Mouse (Mus musculus): ENCODE measurements at regions not wholly inside any gene's neighbourhood (a gene's known extent, or its start where the extent isn't known, plus 50 kb on each side); places are given as distances from the start of the nearest gene placed in this dataset.
"Not testable (repeated sequence)": the region's sequence is repeated elsewhere in the genome, so short reads cannot be mapped to it uniquely, and the experiment has no call there.

DNA sequence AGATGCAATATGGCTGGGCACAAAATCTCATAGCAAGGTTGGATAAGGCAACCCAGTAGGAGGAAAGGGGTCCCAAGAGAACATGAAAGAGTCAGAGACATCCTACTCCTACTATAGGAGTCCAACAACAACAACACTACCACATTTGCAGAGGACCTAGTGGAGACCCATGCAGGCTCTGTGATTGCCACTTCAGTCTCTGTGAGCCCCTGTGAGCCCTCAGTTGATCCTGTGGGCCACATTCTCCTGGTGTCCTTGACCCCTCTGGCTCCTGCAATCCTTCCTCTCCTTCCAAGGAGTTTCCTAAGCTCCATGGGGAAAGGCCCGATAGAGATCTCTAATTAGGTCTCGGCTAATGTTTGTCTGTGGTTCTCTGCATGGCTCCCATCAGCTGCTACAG lies 72.3 kb upstream of the Sh3gl3 start:
- no peak for ATAC-seq
- no peaks in the 10 kb centered on the region for H3K9me3 ChIP-seq
- 95% methylated on average over 2 of the region's 2 CpGs for WGBS

DNA sequence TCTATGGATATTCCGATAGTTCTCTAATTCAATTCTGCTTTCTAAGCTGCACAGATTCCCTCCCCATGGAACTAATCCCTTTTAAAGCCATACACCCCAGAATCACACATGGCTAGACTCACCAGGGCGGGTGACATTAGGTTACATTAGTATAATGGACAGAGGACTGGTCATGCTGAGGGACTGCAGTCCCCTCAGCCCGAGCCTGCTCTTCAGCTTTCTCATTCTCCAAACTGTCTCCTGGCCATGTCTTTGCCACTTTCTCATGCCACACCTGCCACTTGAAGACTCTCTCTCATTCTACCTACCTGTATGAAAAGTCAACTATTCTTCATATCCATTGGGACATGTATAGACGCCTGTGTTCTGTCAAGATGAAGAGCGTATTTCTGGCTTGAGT lies 68.0 kb upstream of the Sh3gl3 start:
- ATAC-seq = no peak
- WGBS = 86% methylated on average over 5 of the region's 5 CpGs
- H3K4me3 ChIP-seq (replicated peaks) = no peak overlapping the region
- H3K4me2 ChIP-seq (replicated peaks) = no peak overlapping the region
- H3K9ac ChIP-seq = no peak overlapping the region
- peaks cover 3% of the 10 kb centered on the region; the same call in 1 of the 2 replicates for H3K27me3 ChIP-seq (replicated peaks)
- H3K9me3 ChIP-seq = no peaks in the 10 kb centered on the region
- H3K36me3 ChIP-seq = no peaks in the 10 kb centered on the region
- no peak overlapping the region for H3K27ac ChIP-seq
- no peaks in the 10 kb centered on the region for H3K4me1 ChIP-seq (replicated peaks)

More for the DNA sequence above, 72.3 kb upstream of the Sh3gl3 start:
- Histone ChIP-seq H3K9ac (no peak overlapping the region), H3K27me3 (replicated peaks) (no peaks in the 10 kb centered on the region), H3K27ac (no peak overlapping the region), H3K4me1 (replicated peaks) (no peaks in the 10 kb centered on the region), H3K4me2 (replicated peaks) (no peak overlapping the region), H3K4me3 (replicated peaks) (no peak overlapping the region), H3K36me3 (no peaks in the 10 kb centered on the region)

DNA sequence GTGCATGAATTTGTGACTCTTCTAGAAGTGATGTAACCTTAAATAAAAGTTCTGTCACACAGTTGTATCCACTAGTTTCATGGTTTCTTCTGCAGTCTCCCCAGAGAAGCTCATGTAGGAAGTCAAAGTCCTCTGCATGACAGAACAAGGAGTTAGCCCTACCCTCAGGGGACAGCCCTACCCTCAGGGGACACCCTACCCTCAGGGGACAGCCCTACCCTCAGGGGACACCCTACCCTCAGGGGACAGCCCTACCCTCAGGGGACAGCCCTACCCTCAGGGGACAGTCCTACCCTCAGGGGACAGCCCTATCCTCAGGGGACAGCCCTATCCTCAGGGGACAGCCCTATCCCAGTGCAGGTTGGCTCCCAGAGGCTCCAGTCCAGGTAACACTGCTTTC lies 64.5 kb upstream of the Sh3gl3 start:
- not testable (repeated sequence) for H3K36me3 ChIP-seq; H3K4me1 ChIP-seq (replicated peaks); H3K27ac ChIP-seq; H3K4me2 ChIP-seq (replicated peaks); H3K4me3 ChIP-seq (replicated peaks); H3K27me3 ChIP-seq (replicated peaks); H3K9ac ChIP-seq; H3K9me3 ChIP-seq; ATAC-seq

DNA sequence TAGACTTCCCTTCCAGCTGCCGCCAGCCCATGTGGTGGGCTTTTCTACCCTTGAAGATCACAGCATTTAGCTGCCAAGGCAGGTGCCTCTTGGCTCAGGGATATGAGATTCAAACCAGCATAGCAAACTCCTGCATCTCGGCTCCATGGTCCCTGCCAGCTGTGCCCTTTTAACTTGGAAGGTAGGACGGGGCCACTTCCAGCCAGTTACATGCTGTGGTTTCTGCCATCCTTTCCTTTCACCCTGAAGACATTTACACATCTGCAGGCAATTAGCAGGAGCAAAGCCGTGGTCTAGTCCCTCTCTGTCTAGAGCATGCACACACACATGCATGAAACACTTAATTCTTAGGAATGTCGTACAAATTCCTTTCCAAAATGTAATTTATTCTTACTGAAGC lies 64.1 kb upstream of the Sh3gl3 start:
- Histone ChIP-seq H3K27ac (no peak overlapping the region), H3K4me1 (replicated peaks) (no peaks in the 10 kb centered on the region), H3K36me3 (no peaks in the 10 kb centered on the region), H3K27me3 (replicated peaks) (peaks cover 3% of the 10 kb centered on the region; the same call in 1 of the 2 replicates), H3K9ac (no peak overlapping the region), H3K9me3 (no peaks in the 10 kb centered on the region), H3K4me3 (replicated peaks) (no peak overlapping the region), H3K4me2 (replicated peaks) (no peak overlapping the region)
- no peak for ATAC-seq
- WGBS = 59% methylated on average over 5 of the region's 5 CpGs

DNA sequence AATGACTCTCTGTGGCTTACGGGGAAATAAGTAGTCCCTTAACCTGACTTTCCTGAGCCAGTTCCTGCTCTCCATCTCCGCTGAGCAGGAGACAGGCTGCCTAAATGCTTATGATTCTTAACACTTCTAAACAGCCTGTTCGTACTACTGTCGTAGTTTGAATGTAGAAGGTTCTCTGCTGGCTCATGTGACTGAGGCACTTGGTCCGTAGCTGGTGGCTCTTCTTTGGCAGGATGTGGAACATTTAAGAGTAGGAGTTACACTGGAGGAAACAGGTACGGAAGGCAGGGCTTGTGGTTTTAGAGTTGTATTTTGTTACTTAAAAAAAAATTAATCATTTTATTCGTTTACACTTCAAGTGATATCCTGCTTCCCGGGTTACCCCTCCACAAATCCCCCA lies 63.7 kb upstream of the Sh3gl3 start:
- Histone ChIP-seq H3K4me2 (replicated peaks) (no peak overlapping the region), H3K4me1 (replicated peaks) (no peaks in the 10 kb centered on the region), H3K27ac (no peak overlapping the region), H3K4me3 (replicated peaks) (no peak overlapping the region), H3K9ac (no peak overlapping the region), H3K36me3 (no peaks in the 10 kb centered on the region), H3K27me3 (replicated peaks) (peaks cover 3% of the 10 kb centered on the region; the same call in 1 of the 2 replicates), H3K9me3 (no peaks in the 10 kb centered on the region)
- 53% methylated on average over 8 of the region's 8 CpGs for WGBS
- no peak for ATAC-seq

DNA sequence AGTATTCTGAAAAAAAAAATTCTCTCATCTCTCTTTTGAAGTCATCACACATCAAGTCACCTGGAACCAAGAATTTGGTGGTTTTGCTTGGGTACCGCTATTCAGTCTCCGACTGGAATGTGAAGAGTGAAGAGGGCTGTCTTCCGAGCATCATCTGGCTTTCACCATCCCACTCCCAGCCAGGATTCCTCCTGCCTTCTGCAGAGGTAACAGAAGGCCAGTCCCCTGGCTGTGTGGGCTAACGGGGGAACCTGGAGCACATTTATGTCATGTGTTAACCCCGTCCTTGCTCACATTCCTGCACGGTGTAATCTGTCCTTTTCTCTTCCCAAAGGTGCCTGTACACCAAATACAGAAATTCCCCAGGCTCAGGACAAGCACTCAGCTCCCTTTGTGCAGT lies 61.6 kb upstream of the Sh3gl3 start:
- 52% methylated on average over 6 of the region's 6 CpGs for WGBS
- H3K36me3 ChIP-seq = no peaks in the 10 kb centered on the region

DNA sequence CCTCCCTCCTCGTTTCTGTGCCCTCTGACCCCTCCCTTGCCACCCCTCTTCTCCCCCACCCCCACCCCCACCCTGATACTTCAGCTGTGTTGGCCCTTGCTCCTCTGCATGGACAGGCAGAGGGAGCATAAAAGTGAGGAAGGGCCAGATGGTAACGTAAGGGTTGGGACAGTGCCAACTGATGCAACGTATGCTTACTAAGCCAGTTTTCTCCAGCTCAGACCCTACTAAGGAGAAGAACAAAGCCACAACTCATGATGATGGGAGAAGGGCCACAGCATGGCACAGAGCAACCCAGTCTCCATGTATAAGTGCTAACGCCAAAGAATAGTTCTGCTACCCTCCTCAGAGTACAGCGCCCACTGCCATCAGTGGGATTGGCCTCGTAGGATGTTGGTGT lies 58.0 kb upstream of the Sh3gl3 start:
- H3K4me2 ChIP-seq (replicated peaks) = no peak overlapping the region
- 77% methylated on average over 6 of the region's 6 CpGs for WGBS
- no peak overlapping the region for H3K9ac ChIP-seq
- H3K4me1 ChIP-seq (replicated peaks) = no peaks in the 10 kb centered on the region
- no peak overlapping the region for H3K27ac ChIP-seq
- no peaks in the 10 kb centered on the region for H3K9me3 ChIP-seq
- H3K27me3 ChIP-seq (replicated peaks) = no peaks in the 10 kb centered on the region
- ATAC-seq = no peak
- no peaks in the 10 kb centered on the region for H3K36me3 ChIP-seq
- H3K4me3 ChIP-seq (replicated peaks) = no peak overlapping the region

More for the DNA sequence above, 61.6 kb upstream of the Sh3gl3 start:
- no peaks in the 10 kb centered on the region for H3K9me3 ChIP-seq
- peaks cover 3% of the 10 kb centered on the region; the same call in 1 of the 2 replicates for H3K27me3 ChIP-seq (replicated peaks)
- no peak overlapping the region for H3K4me3 ChIP-seq (replicated peaks)
- H3K27ac ChIP-seq = no peak overlapping the region
- no peak overlapping the region for H3K4me2 ChIP-seq (replicated peaks)
- H3K9ac ChIP-seq = no peak overlapping the region
- ATAC-seq = no peak
- H3K4me1 ChIP-seq (replicated peaks) = no peaks in the 10 kb centered on the region

DNA sequence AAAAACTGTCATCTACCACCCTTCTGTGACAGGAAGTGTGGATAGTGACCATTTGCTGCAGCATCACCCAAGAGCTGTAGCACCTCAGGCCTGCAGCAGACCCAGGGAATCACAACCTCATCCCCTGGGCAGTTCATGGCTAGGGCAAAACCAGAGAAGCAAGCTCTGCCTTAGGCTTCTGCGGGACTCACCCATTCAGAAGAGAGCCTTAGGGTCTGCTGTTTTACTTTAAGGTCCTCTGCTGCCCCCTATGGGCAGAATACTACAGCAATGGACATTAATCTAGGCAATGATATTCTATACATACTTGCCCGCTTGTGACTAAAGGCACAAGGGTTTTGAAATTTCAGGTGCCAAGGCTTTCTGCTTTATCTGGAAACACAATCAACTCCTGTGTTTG lies 54.4 kb upstream of the Sh3gl3 start:
- no peak overlapping the region for H3K27ac ChIP-seq
- no peaks in the 10 kb centered on the region for H3K27me3 ChIP-seq (replicated peaks)
- H3K36me3 ChIP-seq = no peaks in the 10 kb centered on the region
- H3K4me1 ChIP-seq (replicated peaks) = no peaks in the 10 kb centered on the region
- WGBS = 11% methylated on average over 2 of the region's 2 CpGs
- no peaks in the 10 kb centered on the region for H3K9me3 ChIP-seq
- H3K4me2 ChIP-seq (replicated peaks) = no peak overlapping the region
- H3K4me3 ChIP-seq (replicated peaks) = no peak overlapping the region
- no peak overlapping the region for H3K9ac ChIP-seq
- peak; percentile 72 for ATAC-seq

DNA sequence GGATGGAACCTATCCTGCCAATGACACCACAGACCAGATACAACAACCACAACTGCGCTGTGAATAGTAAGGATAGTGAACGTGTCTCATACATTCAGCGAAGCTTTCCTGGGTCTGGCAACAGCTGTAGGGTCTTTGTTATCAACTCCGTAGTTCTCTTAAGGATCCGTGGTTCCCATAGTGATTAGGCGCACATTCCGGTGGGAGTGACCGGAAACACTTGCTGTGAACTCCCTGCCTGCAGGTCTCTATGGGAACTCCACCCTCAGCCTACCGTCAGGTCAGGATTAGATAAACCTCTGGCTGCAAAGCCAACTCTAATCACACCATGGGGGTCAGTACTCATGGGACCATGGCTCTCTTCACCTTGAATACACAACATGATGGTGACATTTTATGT lies 53.8 kb upstream of the Sh3gl3 start:
- Histone ChIP-seq H3K4me1 (replicated peaks) (no peaks in the 10 kb centered on the region), H3K9me3 (no peaks in the 10 kb centered on the region), H3K4me2 (replicated peaks) (no peak overlapping the region), H3K4me3 (replicated peaks) (no peak overlapping the region), H3K9ac (no peak overlapping the region), H3K36me3 (no peaks in the 10 kb centered on the region), H3K27ac (no peak overlapping the region), H3K27me3 (replicated peaks) (no peaks in the 10 kb centered on the region)
- ATAC-seq = no peak
- 61% methylated on average over 9 of the region's 9 CpGs for WGBS

DNA sequence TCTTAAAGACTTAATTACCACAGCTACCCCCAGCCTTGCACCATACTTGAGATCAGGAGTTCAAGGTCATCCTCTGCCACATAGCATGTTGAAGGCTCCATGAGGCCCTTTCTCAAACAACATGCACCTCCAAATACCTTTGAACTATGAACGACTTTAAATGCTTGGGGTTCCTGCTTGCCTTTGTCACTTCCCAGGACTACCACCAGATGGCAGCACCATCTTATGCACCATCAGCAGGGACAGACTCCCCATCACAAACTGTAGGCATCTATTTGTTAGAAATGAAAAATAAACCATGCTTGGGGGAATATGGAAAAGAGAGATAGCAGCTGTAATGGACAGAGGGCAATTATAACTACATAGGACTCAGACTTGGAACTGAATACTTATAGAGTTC lies 51.9 kb upstream of the Sh3gl3 start:
- WGBS = 3% methylated on average over 1 of the region's 1 CpGs
- Histone ChIP-seq H3K4me1 (replicated peaks) (no peaks in the 10 kb centered on the region), H3K27me3 (replicated peaks) (no peaks in the 10 kb centered on the region), H3K4me3 (replicated peaks) (no peak overlapping the region), H3K9me3 (no peaks in the 10 kb centered on the region), H3K27ac (no peak overlapping the region), H3K4me2 (replicated peaks) (no peak overlapping the region), H3K36me3 (no peaks in the 10 kb centered on the region), H3K9ac (no peak overlapping the region)
- no peak for ATAC-seq

Measured in intestine, embryonic 15.5 days (tissue).